Mouse (Mus musculus) stomach, postnatal 0 days (tissue): Measurements from ENCODE around the gene Arsa.

Source experiments
- CTCF ChIP-seq: IDR thresholded peaks from 2 replicates; pipeline ENCODE4 v1.5.1; 2016; ENCODE audit warnings: antibody characterized with exemption, low read depth, mild to moderate bottlenecking, moderate library complexity
- EP300 ChIP-seq: optimal IDR thresholded peaks from 2 replicates; pipeline ENCODE3; 2016; ENCODE audit warnings: antibody characterized with exemption

- TF ChIP-seq CTCF (no peak), EP300 (no peak)
Measured at GRCm38 (mm10) chr15:89488611-89489117, 11.4 kb upstream of the Arsa start.
